Mouse (Mus musculus): ENCODE results near the gene Gm21994.
"Not testable (repeated sequence)": the region's sequence is repeated elsewhere in the genome, so short reads cannot be mapped to it uniquely, and the experiment has no call there.

DNA sequence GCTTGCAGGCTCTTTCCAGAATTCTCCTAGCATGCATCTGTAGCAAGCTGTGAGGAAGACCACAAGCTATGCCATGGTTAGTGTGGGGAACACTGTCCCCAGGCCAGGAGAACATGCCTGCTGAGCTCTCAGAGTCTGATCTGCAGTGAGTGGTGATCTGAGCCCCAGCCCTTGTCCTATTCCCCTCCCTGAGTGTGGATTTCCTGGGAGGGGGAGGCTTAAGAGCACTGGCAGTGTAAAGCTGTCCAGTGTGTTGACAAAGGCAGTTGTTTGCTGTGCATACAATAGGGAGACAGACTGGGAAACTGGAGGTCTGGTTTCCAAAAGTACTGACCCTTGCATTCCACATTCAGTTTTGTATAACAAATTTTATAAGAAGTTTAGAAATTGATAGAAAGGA, 32.1 kb downstream of the Gm21994 start:
- TF ChIP-seq POLR2A (IDR thresholded peaks at IDR 0.05; ENCODE audit: insufficient read depth, low read depth, low read length); CTCF (IDR thresholded peaks at IDR 0.05); EP300 (IDR thresholded peaks at IDR 0.05; ENCODE audit: insufficient read depth, low read depth, low read length): not testable (repeated sequence)

Data from heart, adult 2 months (tissue).